Mouse (Mus musculus) liver, postnatal 0 days (tissue): ENCODE measurements at regions not wholly inside any gene's neighbourhood (a gene's known extent, or its start where the extent isn't known, plus 50 kb on each side); places are given as distances from the start of the nearest gene placed in this dataset.

ENCODE experiments used
- CTCF ChIP-seq: sonication (generic); IDR thresholded peaks from 2 replicates; pipeline ENCODE4 v1.5.1; 2016; ENCODE audit warnings: antibody characterized with exemption, low read depth
- EP300 ChIP-seq: IDR thresholded peaks from 2 replicates; pipeline ENCODE4 v1.6.1; 2016; ENCODE audit warnings: antibody characterized with exemption, low read depth, mild to moderate bottlenecking

- TF ChIP-seq CTCF (no peak), EP300 (no peak)
Measured at GRCm38 (mm10) chr3:40190024-40190423, 341.1 kb upstream of the Intu start.
